Mouse (Mus musculus): Measurements from ENCODE around the gene Bpgm.

- TF ChIP-seq CTCF (IDR thresholded peaks at IDR 0.05; ENCODE audit: extremely low read depth, insufficient read length, insufficient replicate concordance, low read depth, low read length) = no peak
- TF ChIP-seq POLR2A (IDR thresholded peaks at IDR 0.05; ENCODE audit: low read depth, low read length) = no peak
These were observed 49.9 kb downstream of the Bpgm start for GRCm38 (mm10) chr6:34525927-34526326.
